In the genomic region with DNA sequence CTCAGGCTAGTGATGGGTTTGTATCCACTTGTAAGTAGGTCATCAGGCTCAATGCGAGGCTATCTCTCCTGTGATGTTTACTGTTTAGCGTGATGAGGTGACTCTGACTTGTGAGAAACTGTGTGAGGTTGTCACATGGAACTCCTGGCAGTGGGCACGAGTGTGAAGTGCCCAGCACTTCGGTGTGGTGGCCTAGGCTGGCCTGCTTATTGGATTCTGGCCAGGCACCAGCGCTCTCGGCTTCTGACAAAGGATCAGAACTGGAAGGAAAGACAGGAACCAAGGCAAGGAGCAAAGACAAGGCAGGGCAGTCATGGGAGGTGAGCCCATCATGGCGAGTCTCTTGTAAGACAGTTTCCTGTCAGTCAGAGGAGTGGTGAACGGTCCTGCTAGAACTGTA, we compare ENCODE assay signal across 12 mouse cellular contexts. TPM values are rescaled to one million over a fixed set of nuclear protein-coding genes. Genes with fewer than 3 reads are reported as not detected.
DNase-seq lines count a peak whose midpoint lies in the region; ATAC-seq and TF ChIP-seq lines count a peak whose summit lies in the region.
"Had no signal": no experiment of that assay in that cellular context is flagged by ENCODE, and none has a peak within 500 bp of the region (broad histone marks: within the 10 kb centered on the region; RNA-seq: fewer than 3 reads in every experiment).

No protein-coding gene starts in this region.

- no peak for TF ChIP-seq CTCF in brain, embryonic 14.5 days (IDR thresholded peaks at IDR 0.05; ENCODE audit: borderline replicate concordance, extremely low read depth, insufficient read depth, insufficient read length)
- no peak for TF ChIP-seq CTCF in heart, postnatal 0 days (IDR thresholded peaks at IDR 0.05; ENCODE audit: low read depth)

- H3K4me2 ChIP-seq in forebrain, embryonic 13.5 days = no peak overlapping the region
- H3K4me2 ChIP-seq in forebrain, embryonic 11.5 days (ENCODE audit: low read depth, low read length, severe bottlenecking) = no peak overlapping the region
- no peak overlapping the region for H3K4me2 ChIP-seq in forebrain, embryonic 15.5 days (replicated peaks)
- H3K4me2 ChIP-seq in heart, postnatal 0 days (ENCODE audit: low read depth, low read length) = no peak overlapping the region
- no peak overlapping the region for H3K4me2 ChIP-seq in intestine, embryonic 15.5 days (replicated peaks)
- H3K4me2 ChIP-seq: kidney, embryonic 15.5 days; neural tube, embryonic 13.5 days had no signal

- H3K9me3 ChIP-seq in forebrain, embryonic 13.5 days (replicated peaks) = no peaks in the 10 kb centered on the region
- H3K9me3 ChIP-seq in forebrain, embryonic 11.5 days (ENCODE audit: control insufficient read depth, low read length) = no peaks in the 10 kb centered on the region
- H3K9me3 ChIP-seq in forebrain, embryonic 15.5 days = no peaks in the 10 kb centered on the region
- H3K9me3 ChIP-seq in heart, postnatal 0 days (replicated peaks; ENCODE audit: control insufficient read depth, low read length) = no peaks in the 10 kb centered on the region
- no peaks in the 10 kb centered on the region for H3K9me3 ChIP-seq in intestine, embryonic 15.5 days
- H3K9me3 ChIP-seq: kidney, embryonic 15.5 days; neural tube, embryonic 13.5 days had no signal

- 58% methylated on average over 8 of the region's 8 CpGs for WGBS in forebrain, embryonic 13.5 days
- 83% methylated on average over 8 of the region's 8 CpGs for WGBS in forebrain, embryonic 11.5 days
- 47% methylated on average over 8 of the region's 8 CpGs for WGBS in forebrain, embryonic 15.5 days
- WGBS in heart, postnatal 0 days = 29% methylated on average over 8 of the region's 8 CpGs
- 71% methylated on average over 8 of the region's 8 CpGs for WGBS in intestine, embryonic 15.5 days

- no peak for DNase-seq in forebrain, embryonic 11.5 days (ENCODE audit: low spot score)
- DNase-seq in brain, embryonic 14.5 days (ENCODE audit: low read depth) = peak; percentile 55
- peak; percentile 25 for DNase-seq in heart, postnatal 0 days (ENCODE audit: low spot score)
- no peak for DNase-seq in frontal cortex, adult 2 months (ENCODE audit: extremely low spot score in 1 of 2, low spot score in 1 of 2)
- no peak for DNase-seq in liver
- DNase-seq: right cerebral cortex, adult 18-20 months had no signal

- no peak overlapping the region for H3K9ac ChIP-seq in forebrain, embryonic 13.5 days
- no peak overlapping the region for H3K9ac ChIP-seq in forebrain, embryonic 11.5 days (ENCODE audit: low read length)
- no peak overlapping the region for H3K9ac ChIP-seq in forebrain, embryonic 15.5 days (replicated peaks)
- H3K9ac ChIP-seq in heart, postnatal 0 days (replicated peaks; ENCODE audit: low read depth, low read length) = no peak overlapping the region
- no peak overlapping the region for H3K9ac ChIP-seq in intestine, embryonic 15.5 days
- H3K9ac ChIP-seq: kidney, embryonic 15.5 days; liver, embryonic 14.5 days; neural tube, embryonic 13.5 days had no signal

- peak; percentile 31; the same call in 1 of the 2 replicates for ATAC-seq in forebrain, embryonic 13.5 days
- no peak for ATAC-seq in forebrain, embryonic 11.5 days (replicated peaks; ENCODE audit: low FRiP score)
- no peak for ATAC-seq in forebrain, embryonic 15.5 days (replicated peaks)
- ATAC-seq in heart, postnatal 0 days (ENCODE audit: insufficient read depth, low read depth) = 0 out of 2 replicates have a peak, but pooled peaks have one; percentile 42
- ATAC-seq in intestine, embryonic 15.5 days = no peak

- peaks cover 20% of the 10 kb centered on the region for H3K4me1 ChIP-seq in forebrain, embryonic 13.5 days
- no peaks in the 10 kb centered on the region for H3K4me1 ChIP-seq in forebrain, embryonic 11.5 days (replicated peaks; ENCODE audit: control insufficient read depth, insufficient read depth, low read length)
- peaks cover 23% of the 10 kb centered on the region for H3K4me1 ChIP-seq in forebrain, embryonic 15.5 days
- peaks cover 16% of the 10 kb centered on the region; the same call in 1 of the 2 replicates for H3K4me1 ChIP-seq in heart, postnatal 0 days (ENCODE audit: control insufficient read depth, insufficient read depth)
- peaks cover 9% of the 10 kb centered on the region; the same call in 1 of the 2 replicates for H3K4me1 ChIP-seq in intestine, embryonic 15.5 days (replicated peaks)

- H3K36me3 ChIP-seq in forebrain, embryonic 13.5 days (ENCODE audit: poor library complexity, severe bottlenecking) = peaks cover 12% of the 10 kb centered on the region; the same call in 1 of the 2 replicates
- no peaks in the 10 kb centered on the region for H3K36me3 ChIP-seq in forebrain, embryonic 11.5 days (ENCODE audit: control insufficient read depth, insufficient read depth, low read length)
- H3K36me3 ChIP-seq in forebrain, embryonic 15.5 days = no peaks in the 10 kb centered on the region
- no peaks in the 10 kb centered on the region for H3K36me3 ChIP-seq in heart, postnatal 0 days (replicated peaks; ENCODE audit: control insufficient read depth, insufficient read depth, low read length)
- no peaks in the 10 kb centered on the region for H3K36me3 ChIP-seq in intestine, embryonic 15.5 days
- H3K36me3 ChIP-seq: kidney, embryonic 15.5 days had no signal

- TF ChIP-seq EP300 in heart, postnatal 0 days (IDR thresholded peaks at IDR 0.05; ENCODE audit: low read depth) = no peak

- H3K27ac ChIP-seq in forebrain, embryonic 13.5 days = peak overlapping the region; percentile 51; the same call in 1 of the 2 replicates
- H3K27ac ChIP-seq in forebrain, embryonic 11.5 days (ENCODE audit: low read depth, low read length) = no peak overlapping the region
- H3K27ac ChIP-seq in forebrain, embryonic 15.5 days (replicated peaks) = peak overlapping the region; percentile 59
- H3K27ac ChIP-seq in heart, postnatal 0 days (ENCODE audit: low read depth) = 0 out of 2 replicates have a peak overlapping the region, but pooled peaks have one; percentile 32
- H3K27ac ChIP-seq in intestine, embryonic 15.5 days = no peak overlapping the region
- H3K27ac ChIP-seq: kidney, embryonic 15.5 days; liver, embryonic 14.5 days; neural tube, embryonic 13.5 days had no signal

- no peaks in the 10 kb centered on the region for H3K27me3 ChIP-seq in forebrain, embryonic 13.5 days
- H3K27me3 ChIP-seq in forebrain, embryonic 11.5 days (ENCODE audit: control insufficient read depth, insufficient read depth, low read length) = no peaks in the 10 kb centered on the region
- no peaks in the 10 kb centered on the region for H3K27me3 ChIP-seq in forebrain, embryonic 15.5 days
- H3K27me3 ChIP-seq in heart, postnatal 0 days (ENCODE audit: control insufficient read depth, insufficient read depth, low read length) = no peaks in the 10 kb centered on the region
- H3K27me3 ChIP-seq in intestine, embryonic 15.5 days (replicated peaks) = no peaks in the 10 kb centered on the region
- H3K27me3 ChIP-seq: kidney, embryonic 15.5 days; neural tube, embryonic 13.5 days had no signal

- no peak for TF ChIP-seq POLR2A in brain, embryonic 14.5 days (IDR thresholded peaks at IDR 0.05; ENCODE audit: borderline replicate concordance, extremely low read depth, insufficient read depth, insufficient read length, poor library complexity, severe bottlenecking)

- no peak overlapping the region for H3K4me3 ChIP-seq in forebrain, embryonic 13.5 days
- no peak overlapping the region for H3K4me3 ChIP-seq in forebrain, embryonic 11.5 days (ENCODE audit: low read depth, low read length)
- H3K4me3 ChIP-seq in forebrain, embryonic 15.5 days = no peak overlapping the region
- H3K4me3 ChIP-seq in heart, postnatal 0 days (ENCODE audit: low read depth, low read length) = no peak overlapping the region
- H3K4me3 ChIP-seq in intestine, embryonic 15.5 days (replicated peaks) = no peak overlapping the region
- H3K4me3 ChIP-seq: kidney, embryonic 15.5 days; neural tube, embryonic 13.5 days had no signal

RNA-seq across cellular contexts. Expression of a gene that starts 26.1 kb away (rescaled TPM):
- polyA plus RNA-seq in forebrain, embryonic 13.5 days (2015; fragmentation: Nextera tagmentation; extraction: Ambion mirVana) = 19.6 and 23.4 TPM in 2 replicates
- 16.4 and 16.5 TPM in 2 replicates for polyA plus RNA-seq in forebrain, embryonic 11.5 days (2014; fragmentation: Nextera tagmentation; extraction: Ambion mirVana)
- 27.9 and 30.4 TPM in 2 replicates for polyA plus RNA-seq in brain, embryonic 14.5 days (2012; rRNA removed)
- polyA plus RNA-seq in forebrain, embryonic 15.5 days (2015; fragmentation: Nextera tagmentation; extraction: Ambion mirVana) = 26.5 and 28.0 TPM in 2 replicates
- 30.6 and 35.1 TPM in 2 replicates for total RNA-seq in heart, postnatal 0 days (2014; rRNA removed; ENCODE audit: low replicate concordance)
- 34.7 and 39.3 TPM in 2 replicates for polyA plus RNA-seq in heart, postnatal 0 days (2015; fragmentation: Nextera tagmentation; extraction: Ambion mirVana)
- polyA plus RNA-seq in frontal cortex, adult 2 months (2012; rRNA removed) = 47.9 and 51.5 TPM in 2 replicates
- polyA plus RNA-seq in intestine, embryonic 15.5 days (2015; fragmentation: Nextera tagmentation; extraction: Ambion mirVana) = 27.7 and 31.2 TPM in 2 replicates

Comparison
In these comparisons a context has a peak if more than half of its experiments do, and no peak if none do; other contexts are left out.
1. ATAC-seq: peak in forebrain, embryonic 13.5 days (single experiment) and heart, postnatal 0 days (single experiment); none in forebrain, embryonic 11.5 days (single experiment), forebrain, embryonic 15.5 days (single experiment) and intestine, embryonic 15.5 days (single experiment).
2. H3K27ac ChIP-seq: peak in forebrain, embryonic 13.5 days (single experiment), forebrain, embryonic 15.5 days (single experiment) and heart, postnatal 0 days (single experiment); none in forebrain, embryonic 11.5 days (single experiment) and intestine, embryonic 15.5 days (single experiment).
3. DNase-seq: peak in brain, embryonic 14.5 days (single experiment) and heart, postnatal 0 days (single experiment); none in forebrain, embryonic 11.5 days (single experiment), frontal cortex, adult 2 months (0 of 2) and liver (single experiment).